Mouse (Mus musculus): ENCODE measurements around the gene Adgrv1.
"Not testable (repeated sequence)": the region's sequence is repeated elsewhere in the genome, so short reads cannot be mapped to it uniquely, and the experiment has no call there.

Adgrv1 gene

DNA sequence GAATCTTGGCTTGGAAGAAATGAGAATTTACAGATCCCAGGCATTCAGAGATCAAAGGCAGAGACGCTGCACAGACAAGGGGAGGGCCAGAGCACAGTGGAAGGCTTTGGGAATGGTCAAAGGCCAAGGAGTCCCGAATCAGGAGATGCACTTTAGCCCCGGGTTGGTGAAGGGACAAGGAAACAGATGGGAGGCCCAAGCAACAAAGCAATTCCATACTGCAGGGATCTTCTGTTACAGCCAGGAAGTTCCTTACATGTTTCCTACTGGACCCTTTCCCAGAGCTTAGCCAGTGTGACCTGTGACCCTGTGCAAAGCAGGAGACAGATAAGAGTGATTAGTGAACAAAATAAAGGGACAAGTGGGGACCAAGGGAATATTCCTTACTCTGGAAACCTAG, 300.9 kb downstream of the Adgrv1 start:
- no peak for DNase-seq (ENCODE audit: low spot score)

DNA sequence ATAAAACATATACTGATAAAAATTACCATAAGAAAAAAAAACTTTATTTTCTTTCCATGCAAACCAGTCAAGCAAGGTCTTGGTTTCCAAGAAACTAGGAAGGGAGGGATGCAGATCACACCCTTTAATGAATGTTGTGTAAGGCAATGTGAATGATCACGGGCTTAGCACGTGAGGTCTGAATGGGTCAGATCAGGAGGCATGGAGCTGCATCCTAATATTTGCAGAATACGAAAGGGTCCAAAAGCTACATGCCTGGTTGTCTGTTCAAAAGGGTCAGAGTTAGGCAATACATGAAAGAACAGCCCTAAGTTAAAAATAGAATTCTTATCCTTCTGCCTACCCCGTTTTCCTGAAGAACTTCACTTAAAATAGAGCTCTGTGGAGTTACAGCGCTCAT, 303.2 kb downstream of the Adgrv1 start:
- no peak for DNase-seq (ENCODE audit: low spot score)

DNA sequence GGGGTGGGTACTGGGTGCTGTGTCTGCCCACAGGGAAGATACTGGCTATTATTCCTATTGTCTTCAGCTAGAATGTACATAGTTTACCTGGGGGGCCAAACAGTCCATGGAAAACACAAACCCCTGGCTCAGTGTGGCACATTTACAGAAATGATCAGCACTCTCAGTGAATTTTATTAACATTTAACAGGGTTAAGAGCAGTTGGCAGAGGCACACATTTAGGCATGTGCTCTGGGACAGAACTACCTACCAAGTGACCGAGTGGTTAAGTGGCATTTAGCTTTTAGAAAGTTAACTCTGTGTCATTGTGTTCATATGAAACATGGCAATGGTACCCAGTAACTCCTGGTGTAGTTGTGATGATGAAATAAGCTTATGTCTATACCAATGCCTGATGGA, 304.8 kb downstream of the Adgrv1 start:
- no peak for DNase-seq (ENCODE audit: low spot score)

DNA sequence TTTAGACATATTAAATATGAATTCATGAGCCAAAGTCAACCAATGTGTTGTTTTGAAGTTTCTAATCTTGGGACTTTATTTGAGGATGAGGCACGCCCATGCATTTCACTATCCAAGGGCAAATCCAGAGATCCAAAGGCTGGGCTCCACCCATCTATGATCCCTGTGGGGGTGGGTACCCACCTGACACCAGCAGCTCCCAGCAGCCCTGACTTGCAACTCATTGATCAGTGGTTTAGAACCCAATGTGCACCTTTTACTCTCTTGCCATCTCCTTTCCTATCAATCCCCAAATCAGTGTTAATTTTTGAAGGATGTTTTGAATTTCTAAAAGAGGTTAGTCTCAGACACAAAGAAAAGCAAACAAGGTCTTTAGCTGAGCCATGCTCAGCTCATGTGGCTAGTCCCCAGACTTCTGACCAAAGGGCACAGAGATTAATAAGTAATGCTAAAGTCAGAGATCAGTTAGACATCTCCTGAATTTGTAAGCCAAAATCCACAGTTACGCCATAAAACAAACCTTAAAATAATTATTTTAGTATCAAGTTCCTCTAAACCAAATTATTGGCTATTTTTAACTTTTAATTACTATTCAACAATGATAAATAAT, 307.2 kb downstream of the Adgrv1 start:
- no peak for DNase-seq (ENCODE audit: low spot score)

DNA sequence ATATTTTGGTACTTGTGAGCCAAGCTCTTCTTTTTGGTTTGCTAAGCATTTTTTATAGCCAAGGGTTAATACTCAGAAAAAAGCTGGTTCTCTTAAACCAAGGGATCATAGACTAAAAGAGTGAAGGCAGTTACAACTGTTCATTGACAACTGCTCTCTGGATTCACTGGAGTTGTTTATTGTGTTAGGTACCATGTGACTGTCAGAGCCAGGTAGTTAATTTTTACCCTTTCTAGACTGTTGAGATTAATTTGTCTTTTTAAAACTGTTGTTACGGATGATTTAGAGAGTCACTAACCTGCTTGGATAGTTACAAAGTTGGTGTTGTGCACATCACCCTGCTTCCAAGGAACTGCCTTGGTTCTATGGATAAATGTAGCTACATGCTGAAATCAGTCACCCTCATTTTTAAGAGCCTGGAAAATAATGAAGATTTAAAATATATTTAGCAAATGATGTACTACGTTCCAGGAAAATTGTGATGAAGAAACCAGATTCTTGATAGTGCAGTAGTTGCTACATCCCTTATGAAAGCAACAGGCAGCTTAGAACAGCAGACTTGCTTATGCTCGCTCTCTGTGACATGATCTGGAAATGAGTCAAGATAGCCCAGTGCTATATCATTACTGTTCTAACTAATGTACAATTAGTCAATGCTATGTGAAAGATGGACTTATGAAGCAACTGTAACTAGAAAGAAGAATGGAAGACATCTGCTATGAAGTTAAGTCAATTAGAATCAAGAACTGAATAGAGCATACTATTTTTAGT, 309.2 kb downstream of the Adgrv1 start:
- DNase-seq (ENCODE audit: low spot score): no peak

DNA sequence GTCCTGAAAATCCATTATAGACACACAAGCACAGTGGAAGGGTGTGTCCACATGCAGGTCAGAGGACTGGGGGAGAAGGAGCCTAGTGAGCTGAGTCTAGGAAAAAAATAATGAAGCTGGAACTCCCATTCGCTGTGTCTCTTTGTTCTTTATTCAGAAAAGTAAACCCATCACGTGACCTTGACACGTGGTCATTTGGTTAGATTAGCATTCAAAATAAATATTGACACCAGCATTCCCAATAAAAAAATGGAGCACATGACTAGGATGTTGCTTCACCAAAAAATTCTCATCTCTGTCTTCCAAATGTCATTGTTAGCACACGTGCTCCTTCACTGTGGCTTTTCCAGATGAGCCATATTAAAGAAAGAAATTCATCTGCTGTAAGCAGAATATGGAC, 316.4 kb downstream of the Adgrv1 start:
- no peak for DNase-seq (ENCODE audit: low spot score)

DNA sequence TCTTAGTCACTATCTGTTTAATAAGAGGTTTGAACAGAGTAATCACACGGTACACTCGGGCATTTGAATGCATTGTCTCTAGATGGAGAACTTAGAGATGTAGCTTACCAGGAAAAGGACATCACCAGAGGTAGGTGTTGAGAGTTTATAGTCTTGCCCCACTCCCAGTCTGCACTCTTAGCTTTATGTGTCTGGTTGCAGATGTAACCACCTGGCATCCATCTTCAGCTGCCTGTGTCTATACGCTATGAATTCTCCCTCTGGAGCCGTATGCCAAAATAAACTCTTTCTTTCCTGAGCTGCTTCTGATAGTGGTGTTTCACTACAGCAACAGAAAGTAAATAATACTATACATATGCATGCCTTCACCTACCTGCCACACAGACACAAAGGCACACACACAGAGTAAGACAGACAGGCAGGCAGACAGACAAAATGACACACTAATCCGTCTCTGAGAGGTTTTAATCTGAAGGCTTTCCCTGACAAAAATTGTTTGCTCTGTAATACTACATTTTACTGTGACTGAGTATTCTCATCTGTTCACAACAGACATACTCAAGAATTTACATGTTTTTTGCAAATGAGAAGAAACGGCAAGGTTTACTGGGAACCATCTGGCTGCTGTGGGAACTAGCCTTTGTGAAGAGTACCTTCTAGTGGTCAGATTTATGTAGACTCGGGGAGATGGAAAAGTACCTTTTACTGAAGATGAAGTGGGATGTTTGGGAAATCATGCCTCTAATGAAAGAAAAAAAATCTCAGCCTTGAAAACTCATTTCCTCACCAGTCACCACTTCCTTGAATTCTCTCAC, 318.4 kb downstream of the Adgrv1 start:
- no peak for DNase-seq (ENCODE audit: low spot score)

DNA sequence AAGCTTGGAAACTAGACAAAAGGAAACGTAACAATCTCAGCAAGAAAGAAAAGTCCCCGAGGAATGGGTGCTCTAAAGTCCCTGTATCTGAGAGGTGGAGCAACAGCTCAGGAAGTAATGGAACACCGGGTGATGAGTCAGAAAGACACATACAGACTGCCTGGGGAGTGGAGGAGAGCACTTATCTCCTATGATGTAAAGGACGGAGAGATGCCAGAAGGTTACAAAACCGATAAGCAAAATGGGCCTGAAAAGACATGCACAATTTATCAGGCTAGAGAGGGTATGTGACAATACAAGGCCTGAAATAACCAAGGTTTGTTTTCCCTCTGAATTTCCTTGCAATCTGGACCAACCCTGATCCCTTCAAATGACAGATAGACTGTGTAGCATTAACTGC, 320.8 kb downstream of the Adgrv1 start:
- no peak for DNase-seq (ENCODE audit: low spot score)

DNA sequence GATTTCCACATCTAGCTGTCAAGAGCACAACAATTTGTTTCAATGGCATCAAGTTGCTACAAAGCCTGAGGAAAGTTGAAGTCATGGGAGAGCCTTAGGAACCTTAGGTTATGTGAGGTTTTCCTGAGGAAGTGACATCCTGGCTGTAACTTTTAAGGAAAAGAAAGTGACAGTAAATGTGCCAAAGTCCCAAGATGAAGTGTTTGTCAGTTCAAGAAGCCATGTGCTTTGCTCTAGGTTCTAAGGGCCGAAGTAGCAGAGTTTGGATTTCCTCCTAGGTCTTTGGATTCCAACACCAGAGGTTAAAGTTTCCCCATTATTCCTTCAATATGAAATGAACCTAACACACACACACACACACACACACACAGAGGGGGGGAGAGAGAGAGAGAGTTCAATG, 332.1 kb downstream of the Adgrv1 start:
- DNase-seq (ENCODE audit: low spot score): no peak

DNA sequence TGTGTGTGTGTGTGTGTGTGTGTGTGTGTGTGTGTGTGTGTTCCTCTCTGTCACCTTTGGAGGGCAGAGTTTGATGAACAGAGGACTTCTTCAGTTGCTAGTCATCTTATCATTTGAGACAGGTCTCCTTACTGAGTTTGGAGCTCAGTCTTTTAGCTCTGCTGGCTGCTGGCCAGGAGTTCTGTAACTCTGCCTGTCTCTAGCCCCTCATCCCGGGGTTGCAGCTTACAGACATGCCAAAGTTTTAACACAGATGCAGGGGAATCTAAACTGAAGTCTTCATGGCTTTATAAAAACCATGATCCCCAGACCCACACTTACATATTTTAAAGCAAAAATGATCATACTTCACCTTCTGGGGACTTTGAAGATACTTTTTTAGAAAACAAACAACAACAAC, 338.8 kb downstream of the Adgrv1 start:
- DNase-seq (ENCODE audit: low spot score): no peak

DNA sequence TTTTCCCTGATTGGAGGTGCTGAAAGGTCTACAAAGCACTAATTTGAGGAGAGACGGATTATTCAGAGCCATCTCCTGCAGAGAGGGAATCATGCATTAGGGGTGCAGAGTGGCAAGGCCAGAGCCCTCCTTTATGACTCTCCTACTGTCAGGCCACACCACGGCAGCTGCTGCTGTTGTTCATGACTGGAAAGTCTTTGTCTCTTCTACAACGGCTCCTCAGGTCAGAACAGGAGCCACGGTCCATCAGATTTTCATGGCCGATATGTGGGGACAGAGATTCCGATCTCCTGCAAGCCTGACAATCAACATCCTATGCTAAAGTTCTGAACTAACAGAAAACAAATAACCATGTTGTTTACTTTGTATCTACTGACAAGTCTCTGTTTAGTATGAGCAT, 350.8 kb downstream of the Adgrv1 start:
- DNase-seq (ENCODE audit: low spot score): no peak

DNA sequence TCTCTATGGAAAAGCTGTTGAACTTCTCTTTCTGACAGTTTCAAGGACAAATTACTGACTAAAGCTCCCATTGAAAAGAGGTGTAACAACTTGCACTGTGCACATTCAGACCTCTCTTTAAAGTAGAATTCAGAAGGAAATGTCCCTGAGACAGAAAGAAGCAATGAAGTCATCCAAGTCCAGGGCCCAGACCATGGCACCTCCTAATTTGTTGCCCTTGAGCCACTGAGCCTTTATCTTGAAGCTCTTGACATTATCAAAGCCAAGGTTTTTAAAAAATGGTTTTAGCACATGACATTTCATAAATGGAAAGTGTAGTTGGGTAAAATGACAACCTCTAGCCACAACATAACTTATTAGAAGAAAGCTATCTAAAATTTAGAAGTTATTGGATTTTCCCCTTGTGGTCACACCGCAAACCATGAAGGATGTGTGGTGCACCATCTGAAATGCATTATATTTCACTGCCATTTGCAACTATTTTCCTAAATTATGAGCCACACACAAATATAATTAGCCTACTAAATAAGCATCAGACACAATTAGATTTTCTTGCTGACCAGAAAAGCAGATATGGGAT, 352.2 kb downstream of the Adgrv1 start:
- DNase-seq (ENCODE audit: low spot score): no peak

DNA sequence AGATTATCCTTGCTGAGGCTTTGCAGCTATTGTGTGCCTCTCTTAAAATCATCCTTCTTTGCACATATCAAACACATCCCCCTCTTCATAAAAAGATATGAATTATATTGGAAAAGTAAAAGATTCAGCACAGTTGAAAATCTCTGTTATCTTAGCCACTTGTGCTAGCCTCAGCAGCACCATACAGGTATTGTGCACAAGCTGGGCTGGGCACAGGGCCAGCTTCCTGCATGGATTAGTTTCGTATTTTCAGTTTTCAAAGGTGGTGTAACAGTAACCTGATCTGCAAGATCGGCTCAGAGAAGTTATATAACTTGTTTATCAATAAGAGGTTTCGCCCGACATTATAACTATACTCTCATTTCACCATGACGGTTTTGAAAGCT, 353.6 kb downstream of the Adgrv1 start:
- peak; percentile 35 for DNase-seq (ENCODE audit: low spot score)

DNA sequence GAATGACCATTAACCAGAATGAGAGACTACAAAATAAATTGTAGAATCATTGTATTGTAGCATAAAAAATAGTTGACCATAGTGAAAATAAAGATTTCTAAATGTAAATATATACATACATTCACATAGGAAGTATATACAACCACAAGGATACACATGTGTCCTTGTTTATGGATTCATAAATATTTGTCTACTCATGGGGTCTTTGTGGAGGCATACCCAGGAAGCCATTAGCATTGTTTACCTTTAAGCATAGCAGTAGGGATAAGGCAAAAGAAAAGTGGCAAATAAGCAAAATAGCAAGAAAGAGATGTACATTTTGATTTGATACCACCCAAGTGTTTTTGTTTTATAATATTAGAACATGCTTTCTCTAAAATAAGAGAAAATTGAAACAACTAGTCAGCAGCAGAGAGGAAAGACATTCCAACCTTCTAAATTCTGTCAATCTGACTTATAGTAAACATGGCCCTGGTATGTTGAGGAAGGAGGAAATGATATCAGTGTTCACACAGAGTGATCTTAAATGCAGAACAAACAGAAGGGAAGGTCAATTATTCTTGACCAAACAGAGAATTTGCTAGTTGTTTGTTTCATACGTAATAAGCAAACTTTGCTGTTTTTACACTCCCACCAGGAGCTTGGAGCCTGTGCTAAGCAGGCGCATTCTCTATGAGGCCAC, 354.1 kb downstream of the Adgrv1 start:
- no peak for DNase-seq (ENCODE audit: low spot score)

DNA sequence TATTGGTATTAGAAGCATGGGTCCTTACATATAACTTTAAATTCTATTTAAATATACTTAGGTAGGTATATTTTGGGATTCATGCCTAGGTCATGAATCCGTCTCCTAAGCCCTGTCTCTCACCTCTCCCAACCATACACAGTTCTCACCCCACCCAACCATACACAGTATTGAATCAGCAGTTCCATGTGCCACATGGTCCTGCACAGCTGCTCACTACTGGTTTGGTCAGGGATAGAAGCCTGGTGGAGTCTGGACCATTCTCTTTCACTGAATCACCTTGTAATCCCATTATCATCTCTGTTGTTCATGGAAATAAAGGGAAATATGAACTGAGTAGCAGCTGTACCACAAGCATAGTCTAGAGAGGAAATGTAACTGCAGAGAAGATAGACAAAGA, 359.1 kb downstream of the Adgrv1 start:
- no peak for DNase-seq (ENCODE audit: low spot score)

DNA sequence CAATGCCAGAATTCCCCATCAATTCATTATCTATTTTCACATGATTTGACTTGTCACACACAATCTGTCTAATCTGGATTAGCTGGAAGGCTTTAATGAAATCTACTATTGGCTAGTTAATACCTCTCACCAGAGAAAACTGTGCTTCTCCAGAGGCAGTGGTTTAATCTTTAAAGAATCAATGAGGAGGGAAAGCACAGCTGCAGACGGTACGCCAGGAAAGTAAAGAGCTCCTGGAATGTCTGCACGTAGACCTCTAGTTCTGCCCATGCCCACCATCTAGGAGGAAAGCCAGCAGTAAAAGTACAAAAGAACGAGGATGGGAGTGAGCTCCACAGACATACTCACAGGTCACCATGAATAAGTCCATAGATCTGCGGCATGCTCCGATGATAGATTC, 362.6 kb downstream of the Adgrv1 start:
- no peak for DNase-seq (ENCODE audit: low spot score)

DNA sequence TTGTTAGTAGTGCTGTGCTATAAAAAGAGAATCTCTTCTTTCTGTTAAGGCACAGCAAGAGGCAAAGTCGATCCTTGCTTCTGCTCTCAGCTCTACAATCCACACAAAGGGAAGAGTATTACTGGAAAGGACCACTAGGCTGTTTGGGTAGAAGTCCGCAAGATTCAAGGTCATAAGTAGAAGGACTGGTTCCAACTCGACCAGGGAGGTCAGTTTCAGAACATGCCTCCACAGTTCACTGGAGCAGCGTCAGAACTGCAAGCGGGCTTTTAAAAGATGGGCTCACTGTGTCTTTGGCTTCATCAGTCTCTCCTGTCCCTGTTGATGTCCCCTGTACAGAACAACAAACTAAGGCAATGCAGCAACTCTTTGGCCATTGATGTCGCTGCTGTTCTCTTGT, 363.9 kb downstream of the Adgrv1 start:
- DNase-seq (ENCODE audit: low spot score): no peak

DNA sequence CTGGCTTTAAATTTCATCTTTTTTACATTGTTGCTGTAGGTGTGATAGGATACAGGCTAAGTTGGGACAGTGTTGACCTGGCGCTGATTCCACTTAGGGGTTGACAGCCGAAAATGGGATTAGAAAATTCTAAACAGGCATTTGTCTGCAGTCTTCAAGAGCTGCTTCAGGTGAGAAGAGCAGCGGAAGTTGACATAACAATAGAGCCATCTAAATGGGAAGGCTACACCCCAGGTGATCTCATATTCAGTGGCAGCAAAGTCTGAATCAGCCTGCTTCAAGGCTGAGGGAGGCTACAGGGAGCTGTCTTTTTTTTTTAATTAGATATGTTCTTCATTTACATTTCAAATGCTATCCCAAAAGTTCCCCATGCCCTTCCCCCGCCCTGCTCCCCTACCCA, 365.5 kb downstream of the Adgrv1 start:
- DNase-seq (ENCODE audit: low spot score): not testable (repeated sequence)

DNA sequence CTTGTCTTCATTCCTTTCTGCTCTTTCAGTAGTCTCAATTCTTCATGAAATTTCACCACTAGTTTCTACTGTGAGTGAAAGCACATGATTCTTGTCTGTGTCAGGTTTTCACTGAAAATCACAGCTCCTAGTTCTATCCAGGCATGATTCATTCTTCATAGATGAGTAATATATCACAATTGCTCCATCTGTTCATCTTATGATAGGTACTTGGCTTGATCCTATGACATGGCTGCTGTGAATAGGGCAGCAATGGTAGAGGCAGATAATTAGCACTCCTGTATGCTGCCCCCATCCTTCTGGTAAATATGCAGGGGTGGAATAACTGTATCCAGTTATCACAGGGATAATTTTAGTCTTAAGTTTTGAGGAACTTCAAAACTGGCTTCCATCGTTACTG, 368.5 kb downstream of the Adgrv1 start:
- no peak for DNase-seq (ENCODE audit: low spot score)

DNA sequence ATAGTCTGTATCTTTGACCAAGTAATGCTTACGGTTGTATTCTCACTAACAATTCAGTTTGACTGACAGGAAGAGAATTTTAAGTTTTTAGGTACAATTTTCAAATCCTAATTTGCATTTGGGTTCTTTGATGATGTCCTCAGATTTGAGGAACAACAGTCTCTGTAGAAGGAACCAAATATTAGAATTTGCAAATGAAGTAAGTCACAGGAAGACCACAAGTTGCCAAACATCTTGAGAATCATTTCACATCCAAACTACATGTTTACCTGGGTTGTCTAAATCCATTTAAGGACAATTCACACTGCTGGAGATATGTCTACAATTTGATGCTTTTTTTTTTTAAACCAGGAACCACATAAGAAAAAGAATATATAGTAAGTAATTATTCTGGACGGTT, 391.8 kb downstream of the Adgrv1 start:
- DNase-seq (ENCODE audit: low spot score): no peak

DNA sequence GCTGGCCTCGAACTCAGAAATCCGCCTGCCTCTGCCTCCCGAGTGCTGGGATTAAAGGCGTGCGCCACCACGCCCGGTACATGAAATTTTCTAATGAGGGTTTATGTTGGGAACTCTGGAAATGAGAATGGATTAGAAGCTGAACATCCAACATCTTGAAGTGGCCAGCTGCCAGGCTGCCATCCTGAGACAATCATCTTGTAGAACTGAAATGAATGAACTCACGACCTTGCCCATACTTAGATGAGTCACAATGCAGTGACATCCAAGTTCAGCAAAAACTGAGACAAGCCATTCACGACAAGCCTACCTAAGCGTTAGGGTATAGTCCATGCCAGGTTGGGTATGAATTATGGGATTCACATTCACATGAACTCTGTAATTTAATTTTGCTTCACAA, 393.1 kb downstream of the Adgrv1 start:
- DNase-seq (ENCODE audit: low spot score): no peak

DNA sequence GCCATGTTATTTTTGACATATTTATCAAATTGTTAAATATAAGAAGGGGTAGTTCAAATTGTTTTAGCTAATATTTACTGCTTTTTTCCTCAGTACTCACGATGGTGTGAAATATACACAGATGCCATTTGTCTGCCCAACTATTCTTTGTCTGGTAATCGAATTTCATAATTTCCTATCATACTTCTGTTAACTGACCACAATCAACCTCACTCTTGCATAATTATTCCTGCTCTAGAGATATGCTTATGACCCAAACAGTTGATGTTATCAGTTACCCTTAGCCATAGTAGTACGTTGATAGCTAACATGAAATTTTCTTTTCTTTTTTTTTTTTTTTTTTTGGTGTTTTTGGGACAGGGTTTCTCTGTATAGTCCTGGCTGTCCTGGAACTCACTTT, 393.5 kb downstream of the Adgrv1 start:
- DNase-seq (ENCODE audit: low spot score): no peak

Measured in urinary bladder, postnatal 14 days (tissue).